Mouse (Mus musculus): ENCODE data around the gene Ppfibp1.

DNA sequence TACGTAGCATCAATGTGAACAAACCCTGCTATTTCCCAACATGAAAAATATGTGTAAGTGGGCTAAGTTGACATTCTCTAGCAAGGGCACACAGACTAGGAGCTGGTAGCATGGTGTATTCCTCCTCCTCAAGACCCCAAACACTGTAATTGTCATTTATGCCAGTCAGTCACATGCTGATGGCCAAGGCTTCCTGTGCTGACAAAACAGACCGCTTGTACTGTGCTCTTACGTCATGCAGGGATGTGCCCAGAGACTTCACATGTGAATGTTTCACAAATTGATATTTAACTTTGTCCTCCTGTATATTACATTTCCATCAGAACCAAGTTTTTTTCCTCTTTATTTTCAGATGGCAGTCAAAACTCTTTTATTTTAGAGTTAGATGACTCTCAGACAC lies 29.1 kb downstream of the Ppfibp1 start:
- TF ChIP-seq CTCF (IDR thresholded peaks at IDR 0.05): no peak
- no peak for TF ChIP-seq EP300 (IDR thresholded peaks at IDR 0.05)
